Mouse (Mus musculus) kidney, adult 2 months (tissue): ENCODE measurements around the gene Aplp1. TPM values are rescaled to one million over a fixed set of nuclear protein-coding genes. Genes with fewer than 3 reads are reported as not detected.

ENCODE experiments used
- DNase-seq: peaks from one replicate; pipeline ENCODE4 v3.0.0; 2021
- H3K27ac ChIP-seq: fragments of 200-500 bp; 2 replicates; pipeline ENCODE4 v1.5.1; 2012; ENCODE audit warnings: low read depth, low read length, control low read depth, inconsistent platforms; ENCODE audit not compliant: insufficient read depth
- H3K27me3 ChIP-seq: fragments of 200-500 bp; replicated peaks from 2 replicates; pipeline ENCODE4 v1.6.1; 2012; ENCODE audit warnings: mild to moderate bottlenecking, moderate library complexity, low read length, inconsistent platforms; ENCODE audit not compliant: control insufficient read depth, insufficient read depth
- H3K36me3 ChIP-seq: fragments of 200-500 bp; 2 replicates; pipeline ENCODE4 v1.6.1; 2012; ENCODE audit warnings: mild to moderate bottlenecking, moderate library complexity, low read length, inconsistent platforms; ENCODE audit not compliant: control insufficient read depth, insufficient read depth
- H3K4me1 ChIP-seq: fragments of 200-500 bp; 2 replicates; pipeline ENCODE4 v1.6.1; 2011; ENCODE audit warnings: low read length; ENCODE audit not compliant: control insufficient read depth, insufficient read depth
- H3K4me3 ChIP-seq: fragments of 200-500 bp; 2 replicates; pipeline ENCODE4 v1.5.1; 2011; ENCODE audit warnings: mild to moderate bottlenecking, low read depth, low read length, control low read depth; ENCODE audit not compliant: insufficient read depth
- CTCF ChIP-seq: fragments of 200-500 bp; conservative IDR thresholded peaks from 2 replicates; pipeline ENCODE4 v1.5.1; 2011; ENCODE audit warnings: low read depth, mild to moderate bottlenecking, control low read depth, low read length, moderate library complexity, mixed read lengths; ENCODE audit not compliant: insufficient read depth, insufficient read length
- POLR2A ChIP-seq: fragments of 200-500 bp; IDR thresholded peaks from one replicate; pipeline ENCODE4 v1.6.1; 2011; ENCODE audit warnings: low read depth, low read length, control low read depth
- WGBS: fragments of 180-500 bp; shearing (Covaris S2); methylation state at CpG from one replicate; pipeline ENCODE4 v1.1.7; 2018; 5-methylcytosine and 5-hydroxymethylcytosine counted together
- polyA plus RNA-seq: library from polyadenylated mRNA; depleted of rRNA; stranded (reverse); fragments of >200 nt; gene quantifications from 2 replicates; pipeline ENCODE4 v1.2.3, GENCODE M21; 2012

The Aplp1 gene
- polyA plus RNA-seq, 1 experiment, result 13.0 TPM

GRCm38 (mm10) chr7:30421175-30421889 lies 24.0 kb downstream of the Aplp1 start, which contains the start of gene Nfkbid:
Gene Nfkbid, plus strand, starts transcription at chr7:30421732.
- 9% methylated on average over 31 of the region's 31 CpGs for WGBS

GRCm38 (mm10) chr7:30420673-30421072 lies 24.7 kb downstream of the Aplp1 start:
- no peaks in the 10 kb centered on the region for H3K4me1 ChIP-seq
- 88% methylated on average over 3 of the region's 3 CpGs for WGBS
- H3K4me3 ChIP-seq, result no peak overlapping the region
- H3K27me3 ChIP-seq, result no peaks in the 10 kb centered on the region
- TF ChIP-seq POLR2A (no peak), CTCF (no peak)
- no peaks in the 10 kb centered on the region for H3K36me3 ChIP-seq
- DNase-seq, result no peak
- no peak overlapping the region for H3K27ac ChIP-seq

More at GRCm38 (mm10) chr7:30421175-30421889, 24.0 kb downstream of the Aplp1 start, which contains the start of gene Nfkbid:
- H3K4me3 ChIP-seq, result peak within 1 kb of the TSS; percentile 70
- TF ChIP-seq POLR2A (no peak), CTCF (no peak)
- peak; percentile 74 for DNase-seq
- H3K4me1 ChIP-seq, result no peaks in the 10 kb centered on the region
- H3K36me3 ChIP-seq, result no peaks in the 10 kb centered on the region
- H3K27me3 ChIP-seq, result no peaks in the 10 kb centered on the region
- peak within 1 kb of the TSS; percentile 49; the same call in 1 of the 2 replicates for H3K27ac ChIP-seq

GRCm38 (mm10) chr7:30419561-30420499 lies 25.5 kb downstream of the Aplp1 start, which contains the start of gene Hcst:
Gene Hcst, minus strand, starts transcription at chr7:30419854.
- Histone ChIP-seq H3K27ac (peak within 1 kb of the TSS; percentile 2; the same call in 1 of the 2 replicates), H3K27me3 (no peaks in the 10 kb centered on the region), H3K4me3 (no peak within 1 kb of the TSS), H3K36me3 (no peaks in the 10 kb centered on the region), H3K4me1 (no peaks in the 10 kb centered on the region)
- TF ChIP-seq CTCF (no peak), POLR2A (no peak)
- 55% methylated on average over 10 of the region's 10 CpGs for WGBS
- peak; percentile 28 for DNase-seq

GRCm38 (mm10) chr7:30417856-30418255 lies 27.5 kb downstream of the Aplp1 start:
- Histone ChIP-seq H3K27me3 (no peaks in the 10 kb centered on the region), H3K36me3 (no peaks in the 10 kb centered on the region), H3K4me3 (no peak overlapping the region), H3K27ac (no peak overlapping the region), H3K4me1 (no peaks in the 10 kb centered on the region)
- no peak for DNase-seq
- WGBS, result 79% methylated on average over 9 of the region's 9 CpGs
- TF ChIP-seq CTCF (no peak), POLR2A (no peak)

GRCm38 (mm10) chr7:30413596-30413995 lies 31.7 kb downstream of the Aplp1 start, which contains the start of gene Tyrobp:
Gene Tyrobp, plus strand, starts transcription at chr7:30413760.
- no peak for TF ChIP-seq CTCF
- no peak for TF ChIP-seq POLR2A
- no peak within 1 kb of the TSS for H3K4me3 ChIP-seq
- no peak within 1 kb of the TSS for H3K27ac ChIP-seq
- H3K4me1 ChIP-seq, result no peaks in the 10 kb centered on the region
- no peaks in the 10 kb centered on the region for H3K27me3 ChIP-seq
- no peaks in the 10 kb centered on the region for H3K36me3 ChIP-seq
- WGBS, result 61% methylated on average over 5 of the region's 5 CpGs
- peak; percentile 17 for DNase-seq

- Histone ChIP-seq H3K4me1 (no peaks in the 10 kb centered on the region), H3K4me3 (no peak overlapping the region)
- no peak for DNase-seq
Measured at GRCm38 (mm10) chr7:30412735-30413147, 32.6 kb downstream of the Aplp1 start.

GRCm38 (mm10) chr7:30411023-30411422 lies 34.3 kb downstream of the Aplp1 start:
- Histone ChIP-seq H3K4me3 (no peak overlapping the region), H3K4me1 (no peaks in the 10 kb centered on the region), H3K36me3 (no peaks in the 10 kb centered on the region), H3K27me3 (no peaks in the 10 kb centered on the region; the same call in 1 of the 2 replicates), H3K27ac (no peak overlapping the region)
- TF ChIP-seq CTCF, result no peak
- no peak for TF ChIP-seq POLR2A
- 76% methylated on average over 3 of the region's 3 CpGs for WGBS
- DNase-seq, result no peak

More at GRCm38 (mm10) chr7:30412735-30413147, 32.6 kb downstream of the Aplp1 start:
- no peak overlapping the region for H3K27ac ChIP-seq
- no peaks in the 10 kb centered on the region for H3K36me3 ChIP-seq
- TF ChIP-seq POLR2A, result no peak
- no peak for TF ChIP-seq CTCF
- 51% methylated on average over 4 of the region's 4 CpGs for WGBS
- no peaks in the 10 kb centered on the region for H3K27me3 ChIP-seq
